Mouse (Mus musculus): ENCODE data around the gene Ank2.

- TF ChIP-seq CTCF (IDR thresholded peaks at IDR 0.05): no peak
- TF ChIP-seq EP300 (IDR thresholded peaks at IDR 0.05): no peak
Measured at GRCm38 (mm10) chr3:127019109-127019508, 480.0 kb downstream of the Ank2 start.

All from lung, postnatal 0 days (tissue).